Mouse (Mus musculus) forebrain, embryonic 10.5 days (tissue): ENCODE data around the gene Prkag1. TPM values are rescaled to one million over a fixed set of nuclear protein-coding genes. Genes with fewer than 3 reads are reported as not detected.

Experiments used
- DNase-seq: peaks from one replicate; pipeline ENCODE4 v3.0.0-alpha.2; 2017; ENCODE audit warnings: low spot score; ENCODE audit errors: extremely low spot score
- H3K27ac ChIP-seq: fragments of 300-500 bp; sonication (generic); 2 replicates; pipeline ENCODE4 v1.5.1; 2016; ENCODE audit warnings: mild to moderate bottlenecking
- H3K27me3 ChIP-seq: fragments of 300-500 bp; sonication (generic); 2 replicates; pipeline ENCODE4 v1.6.1; 2016; ENCODE audit warnings: mild to moderate bottlenecking; ENCODE audit not compliant: poor library complexity, severe bottlenecking
- H3K36me3 ChIP-seq: fragments of 300-500 bp; sonication (generic); replicated peaks from 2 replicates; pipeline ENCODE4 v1.6.1; 2016; ENCODE audit warnings: mild to moderate bottlenecking, moderate library complexity
- H3K4me1 ChIP-seq: fragments of 300-500 bp; sonication (generic); 2 replicates; pipeline ENCODE4 v1.6.1; 2016
- H3K4me3 ChIP-seq: fragments of 300-500 bp; sonication (generic); 2 replicates; pipeline ENCODE4 v1.5.1; 2016; ENCODE audit warnings: mild to moderate bottlenecking, moderate library complexity
- H3K9me3 ChIP-seq: fragments of 300-500 bp; sonication (generic); 2 replicates; pipeline ENCODE4 v1.6.1; 2016; ENCODE audit warnings: mild to moderate bottlenecking, moderate library complexity
- WGBS: fragments of 180-500 bp; shearing (Covaris S2); methylation state at CpG from one replicate; pipeline ENCODE4 v1.1.7; 2016; 5-methylcytosine and 5-hydroxymethylcytosine counted together
- polyA plus RNA-seq: library from polyadenylated mRNA; unstranded; fragments of >200 nt; fragmentation: Nextera tagmentation; extraction: Ambion mirVana; gene quantifications from 2 replicates; pipeline ENCODE4 v1.2.1, GENCODE M21; 2016

Gene Prkag1
- polyA plus RNA-seq, 1 experiment from 2014 or later, result 90.4 TPM

DNA sequence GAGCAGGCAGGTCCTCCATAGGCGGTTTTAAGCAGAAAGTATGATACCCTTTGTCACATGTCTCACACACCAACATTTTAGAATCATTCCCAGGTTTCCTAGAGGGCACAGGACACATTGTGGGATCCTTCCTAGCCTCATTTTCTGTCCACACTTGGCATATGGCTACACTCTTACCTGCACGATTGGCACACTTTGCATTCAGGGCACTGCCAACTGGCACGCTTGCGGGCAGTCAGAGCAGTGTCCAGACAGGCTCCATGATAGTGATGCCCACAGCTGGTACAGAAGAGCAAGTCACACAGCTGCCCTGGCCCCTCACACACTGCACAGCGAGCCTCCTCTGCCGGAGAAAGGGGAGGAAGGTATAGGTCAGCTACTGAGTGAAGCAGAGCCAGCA, 33.6 kb upstream of the Prkag1 start:
- Histone ChIP-seq H3K27ac (no peak overlapping the region), H3K9me3 (no peaks in the 10 kb centered on the region), H3K36me3 (peaks cover 82% of the 10 kb centered on the region), H3K4me1 (peaks cover 30% of the 10 kb centered on the region), H3K4me3 (no peak overlapping the region), H3K27me3 (no peaks in the 10 kb centered on the region)
- no peak for DNase-seq
- WGBS, result 95% methylated on average over 6 of the region's 6 CpGs

DNA sequence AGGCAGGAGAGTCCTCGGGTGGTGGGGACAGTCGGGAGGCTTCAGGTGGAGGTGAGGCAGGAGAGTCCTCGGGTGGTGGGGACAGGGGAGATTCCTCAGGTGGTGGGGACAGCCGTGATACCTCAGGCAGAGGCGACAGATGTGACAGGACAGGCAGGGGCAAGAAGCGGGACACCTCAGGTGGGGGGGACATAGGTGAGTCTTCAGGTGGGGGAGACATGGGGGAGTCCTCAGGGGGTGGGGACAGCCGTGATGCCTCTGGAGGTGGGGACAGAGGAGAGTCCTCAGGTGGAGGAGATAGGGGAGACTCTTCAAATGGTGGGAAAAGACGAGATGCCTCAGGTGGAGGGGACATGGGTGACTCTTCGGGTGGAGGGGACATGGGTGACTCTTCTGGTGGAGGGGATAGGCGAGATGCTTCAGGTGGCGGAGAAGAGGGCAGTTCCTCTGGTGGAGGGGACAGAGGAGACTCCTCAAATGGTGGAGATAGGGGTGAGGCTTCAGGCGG, 32.2 kb upstream of the Prkag1 start:
- 92% methylated on average over 12 of the region's 12 CpGs for WGBS
- H3K27me3 ChIP-seq, result no peaks in the 10 kb centered on the region
- DNase-seq, result no peak
- no peak overlapping the region for H3K27ac ChIP-seq
- H3K4me1 ChIP-seq, result peaks cover 15% of the 10 kb centered on the region
- no peaks in the 10 kb centered on the region for H3K9me3 ChIP-seq
- peaks cover 97% of the 10 kb centered on the region for H3K36me3 ChIP-seq
- H3K4me3 ChIP-seq, result no peak overlapping the region

DNA sequence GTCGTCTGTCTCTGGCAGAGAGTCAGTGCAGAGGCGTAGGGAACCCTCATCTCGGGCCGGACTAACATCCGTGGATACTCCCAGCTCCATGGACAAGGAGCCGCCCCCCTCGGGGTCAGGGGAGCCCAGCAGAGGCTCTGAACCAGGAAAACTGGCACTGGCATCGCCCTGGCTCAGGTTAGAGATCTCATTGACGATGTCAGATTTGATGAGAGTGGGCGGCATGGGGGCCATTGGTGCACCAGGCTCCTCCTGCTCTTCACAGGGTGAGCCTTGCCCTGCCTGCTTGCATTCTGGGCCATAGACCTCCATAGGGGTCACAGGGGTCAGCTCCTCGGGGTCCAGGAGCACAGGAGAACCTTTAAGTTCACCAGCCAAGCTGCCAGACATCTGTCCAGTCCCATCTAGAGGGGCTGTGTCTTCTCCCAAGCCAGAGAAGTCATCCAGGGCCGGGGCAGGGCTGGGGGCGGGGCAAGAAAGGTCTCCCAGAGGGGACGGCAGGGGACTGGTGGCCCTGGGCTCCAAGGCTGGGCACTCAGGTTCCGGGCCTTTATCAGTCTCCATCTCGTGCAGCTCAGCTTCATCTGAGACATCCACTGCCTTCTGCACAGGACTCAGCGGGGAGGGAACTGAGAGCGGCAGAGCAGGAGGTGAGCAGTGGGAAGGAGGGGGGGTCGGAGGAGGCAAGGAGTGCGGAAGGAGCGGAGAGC, 30.5 kb upstream of the Prkag1 start:
- Histone ChIP-seq H3K9me3 (no peaks in the 10 kb centered on the region), H3K4me1 (no peaks in the 10 kb centered on the region), H3K4me3 (no peak overlapping the region), H3K36me3 (peaks cover 100% of the 10 kb centered on the region), H3K27ac (no peak overlapping the region), H3K27me3 (no peaks in the 10 kb centered on the region)
- WGBS, result 89% methylated on average over 21 of the region's 21 CpGs
- no peak for DNase-seq

DNA sequence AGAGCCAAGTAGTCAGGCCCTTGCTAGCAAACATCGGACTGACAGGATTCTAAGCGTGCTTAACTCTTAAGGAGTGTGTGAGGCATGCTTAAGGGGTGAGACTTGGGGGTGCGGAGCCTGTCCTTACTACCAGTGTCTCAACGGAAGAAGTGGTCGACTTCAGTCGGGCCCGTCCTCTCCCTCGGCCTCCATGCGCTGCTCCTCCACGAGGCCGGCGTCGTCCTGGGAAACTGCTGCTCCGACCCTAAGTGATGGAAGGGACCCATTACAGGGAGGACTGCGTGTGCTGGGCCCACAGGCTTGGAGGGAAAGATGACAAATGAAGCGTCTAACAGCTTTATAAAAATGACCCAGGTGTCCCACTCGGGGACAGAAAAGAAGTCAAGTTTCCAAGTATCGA, 29.6 kb upstream of the Prkag1 start:
- Histone ChIP-seq H3K36me3 (peaks cover 100% of the 10 kb centered on the region), H3K4me3 (no peak overlapping the region), H3K27ac (no peak overlapping the region), H3K9me3 (no peaks in the 10 kb centered on the region), H3K27me3 (no peaks in the 10 kb centered on the region), H3K4me1 (no peaks in the 10 kb centered on the region)
- 96% methylated on average over 18 of the region's 18 CpGs for WGBS
- no peak for DNase-seq

DNA sequence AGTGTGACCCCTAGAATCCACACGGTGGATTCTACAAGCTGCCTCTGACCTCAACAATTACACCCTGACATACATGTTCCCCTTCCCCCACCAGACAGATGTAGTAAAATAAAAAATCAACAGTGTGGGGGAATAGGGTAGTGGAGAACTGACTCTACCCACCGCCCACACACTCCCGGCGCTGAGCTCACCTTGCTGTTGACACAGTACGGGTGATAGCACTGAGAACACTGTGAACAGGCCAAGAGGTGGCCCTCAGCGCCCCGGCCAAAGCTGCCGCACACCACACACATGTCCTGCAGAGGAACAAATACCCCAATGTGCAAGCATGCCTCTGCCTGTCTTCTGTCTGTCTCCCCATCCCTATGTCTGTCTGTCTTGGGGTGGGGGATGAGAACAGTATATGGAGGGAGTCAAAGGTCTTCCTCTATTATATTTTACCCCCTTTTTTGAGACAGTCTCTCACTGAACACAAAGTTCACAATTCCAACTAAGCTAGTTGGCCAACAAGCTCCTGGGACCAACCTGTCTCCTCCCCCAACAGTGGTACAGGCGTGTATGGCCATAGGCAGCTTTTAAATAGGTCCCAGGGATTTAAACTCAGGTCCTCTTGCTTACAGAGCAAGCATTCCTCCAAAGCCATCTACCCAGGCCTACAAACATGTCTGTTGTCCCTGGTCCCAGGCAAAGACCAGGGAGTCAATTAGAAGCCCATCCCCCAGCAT, 28.2 kb upstream of the Prkag1 start:
- DNase-seq, result no peak
- WGBS, result 86% methylated on average over 9 of the region's 9 CpGs

DNA sequence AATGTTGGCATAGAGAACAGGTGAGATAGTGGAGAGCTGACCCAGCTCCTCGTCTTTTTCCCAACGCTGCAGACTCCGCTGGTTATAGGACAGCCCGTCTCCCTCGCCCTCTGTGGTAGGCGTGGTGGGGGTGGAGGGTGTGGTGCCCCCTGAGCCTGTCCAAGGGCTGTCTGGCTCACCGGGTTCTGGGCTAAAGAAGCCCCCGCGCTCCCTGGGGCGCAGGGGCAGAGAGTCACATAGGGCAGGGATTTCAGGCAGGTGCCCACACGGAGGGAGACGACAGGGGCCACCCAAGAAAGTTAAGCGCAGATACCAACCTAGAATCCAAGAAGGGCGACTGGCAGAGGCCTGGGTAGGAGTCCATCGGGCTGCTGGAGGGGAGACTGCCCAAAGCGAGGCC, 22.9 kb upstream of the Prkag1 start:
- H3K36me3 ChIP-seq, result peaks cover 100% of the 10 kb centered on the region
- H3K27ac ChIP-seq, result no peak overlapping the region
- no peak overlapping the region for H3K4me3 ChIP-seq
- no peaks in the 10 kb centered on the region for H3K4me1 ChIP-seq
- 95% methylated on average over 16 of the region's 16 CpGs for WGBS
- no peaks in the 10 kb centered on the region for H3K27me3 ChIP-seq
- H3K9me3 ChIP-seq, result no peaks in the 10 kb centered on the region
- DNase-seq, result no peak

More for the DNA sequence above, 28.2 kb upstream of the Prkag1 start:
- peaks cover 100% of the 10 kb centered on the region for H3K36me3 ChIP-seq
- no peaks in the 10 kb centered on the region for H3K27me3 ChIP-seq
- no peaks in the 10 kb centered on the region for H3K4me1 ChIP-seq
- no peaks in the 10 kb centered on the region for H3K9me3 ChIP-seq
- H3K27ac ChIP-seq, result no peak overlapping the region
- no peak overlapping the region for H3K4me3 ChIP-seq

DNA sequence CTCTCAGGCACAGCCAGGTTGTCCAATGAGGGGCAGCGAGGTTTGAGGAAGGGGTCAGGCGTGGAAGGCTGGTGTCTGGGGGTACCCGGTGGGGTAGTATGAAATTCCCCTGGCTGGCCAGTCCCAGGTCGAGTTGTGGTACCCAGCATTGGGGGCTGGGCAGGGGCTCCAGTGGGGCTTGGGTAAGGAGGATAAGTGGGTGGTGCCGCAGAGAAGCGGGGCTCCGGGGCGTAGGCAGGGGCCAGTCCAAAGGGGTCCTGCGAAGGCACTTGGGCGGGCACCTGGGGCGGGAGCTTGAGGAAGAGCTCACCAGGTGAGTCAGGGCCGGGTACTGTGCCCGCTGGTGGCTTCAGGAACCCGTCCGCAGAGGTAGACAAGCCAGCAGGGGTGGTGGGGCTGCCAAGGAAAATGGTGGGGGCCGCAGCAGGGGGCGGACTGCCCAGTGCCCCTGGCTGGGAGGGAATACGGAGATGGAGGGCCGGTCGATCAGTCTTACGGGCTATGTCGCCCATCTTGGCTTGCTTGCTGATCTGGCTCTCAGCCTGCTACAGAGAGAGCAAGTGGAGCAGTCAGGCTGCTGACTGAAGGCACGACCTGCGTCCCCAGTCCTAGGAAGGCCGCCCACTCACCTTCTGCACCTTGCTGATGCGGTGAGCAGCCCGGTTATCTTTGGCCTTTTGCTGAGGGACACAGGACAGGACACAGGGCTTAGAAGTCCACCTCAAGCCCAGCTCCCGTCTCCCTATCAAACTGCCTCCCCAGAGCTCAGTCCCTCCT, 22.0 kb upstream of the Prkag1 start:
- DNase-seq, result no peak
- Histone ChIP-seq H3K4me1 (no peaks in the 10 kb centered on the region), H3K27me3 (no peaks in the 10 kb centered on the region), H3K4me3 (no peak overlapping the region; the same call in 1 of the 2 replicates), H3K9me3 (no peaks in the 10 kb centered on the region), H3K27ac (no peak overlapping the region), H3K36me3 (peaks cover 100% of the 10 kb centered on the region)
- 94% methylated on average over 28 of the region's 28 CpGs for WGBS

DNA sequence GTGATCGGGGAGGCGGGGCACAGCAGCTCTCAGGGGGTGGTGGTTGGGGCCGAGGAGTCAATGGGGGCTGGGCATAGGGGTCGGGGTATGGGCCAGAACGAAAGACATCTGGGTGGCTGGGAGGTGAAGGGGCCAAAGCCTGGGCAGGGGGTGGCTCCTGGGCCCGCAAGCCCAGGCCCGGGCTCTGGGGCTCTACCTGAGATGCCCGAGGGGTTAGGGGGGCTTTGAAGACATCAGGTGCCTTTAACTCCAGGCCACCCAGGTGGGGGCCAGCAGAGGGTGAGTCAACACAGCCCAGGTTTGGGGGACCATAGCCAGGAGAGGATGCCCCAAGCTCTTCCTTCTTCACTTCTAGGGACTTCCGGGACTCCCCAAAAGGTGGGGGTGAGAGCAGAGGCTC, 21.4 kb upstream of the Prkag1 start:
- H3K4me1 ChIP-seq, result no peaks in the 10 kb centered on the region
- H3K27me3 ChIP-seq, result no peaks in the 10 kb centered on the region
- H3K27ac ChIP-seq, result no peak overlapping the region
- peaks cover 100% of the 10 kb centered on the region for H3K36me3 ChIP-seq
- no peaks in the 10 kb centered on the region for H3K9me3 ChIP-seq
- H3K4me3 ChIP-seq, result no peak overlapping the region
- WGBS, result 96% methylated on average over 9 of the region's 9 CpGs
- no peak for DNase-seq

DNA sequence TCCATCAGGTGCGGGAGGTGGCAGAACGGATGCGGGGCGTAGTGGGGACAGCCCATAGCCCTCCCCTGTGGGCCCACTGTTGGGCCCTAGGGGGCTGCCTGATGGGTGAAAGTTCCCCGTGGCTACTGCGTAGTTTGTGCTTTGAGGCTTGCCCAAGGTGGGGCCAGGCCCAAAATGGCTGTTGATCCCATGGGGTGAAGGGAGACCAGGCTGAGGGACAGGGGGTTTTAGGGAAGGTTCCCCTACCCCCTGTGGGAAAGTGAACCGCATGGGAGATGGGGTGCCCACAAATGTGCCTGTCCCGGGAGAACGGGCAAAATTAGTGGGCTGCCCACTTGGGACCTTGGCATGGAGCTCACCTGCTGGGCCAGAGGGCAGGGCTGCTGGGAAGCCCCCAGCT, 20.8 kb upstream of the Prkag1 start:
- Histone ChIP-seq H3K4me1 (no peaks in the 10 kb centered on the region), H3K4me3 (no peak overlapping the region), H3K9me3 (no peaks in the 10 kb centered on the region), H3K36me3 (peaks cover 100% of the 10 kb centered on the region), H3K27me3 (no peaks in the 10 kb centered on the region), H3K27ac (no peak overlapping the region)
- 98% methylated on average over 9 of the region's 9 CpGs for WGBS
- DNase-seq, result no peak

DNA sequence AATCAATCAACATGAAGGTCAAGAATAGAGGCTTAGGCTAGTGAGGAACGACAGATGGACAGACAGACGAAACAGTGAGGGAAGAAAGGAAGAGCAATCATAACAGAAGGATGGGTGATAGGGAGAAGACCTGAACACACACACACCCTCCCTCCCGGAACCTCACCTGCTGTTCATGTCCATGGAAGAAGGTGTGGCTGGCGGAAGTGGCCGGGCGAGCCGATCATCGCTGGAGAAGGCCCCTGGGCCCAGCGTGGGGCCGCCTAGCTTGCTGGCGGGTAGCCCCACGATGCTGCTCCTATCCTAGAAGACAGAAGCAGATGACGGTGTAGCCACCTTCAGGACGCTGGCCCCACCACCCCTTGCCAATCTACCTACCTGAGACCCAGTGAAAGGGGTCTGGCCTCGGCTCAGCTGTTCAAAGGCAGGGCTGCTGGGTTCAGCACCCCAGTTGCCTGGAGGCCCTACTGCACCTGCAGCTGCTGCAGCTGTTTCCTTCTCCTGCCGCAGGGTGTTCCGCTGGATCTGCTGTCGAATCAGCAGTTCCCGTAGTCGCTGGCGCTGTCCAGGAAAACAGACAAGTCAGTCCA, 20.0 kb upstream of the Prkag1 start:
- DNase-seq, result no peak

DNA sequence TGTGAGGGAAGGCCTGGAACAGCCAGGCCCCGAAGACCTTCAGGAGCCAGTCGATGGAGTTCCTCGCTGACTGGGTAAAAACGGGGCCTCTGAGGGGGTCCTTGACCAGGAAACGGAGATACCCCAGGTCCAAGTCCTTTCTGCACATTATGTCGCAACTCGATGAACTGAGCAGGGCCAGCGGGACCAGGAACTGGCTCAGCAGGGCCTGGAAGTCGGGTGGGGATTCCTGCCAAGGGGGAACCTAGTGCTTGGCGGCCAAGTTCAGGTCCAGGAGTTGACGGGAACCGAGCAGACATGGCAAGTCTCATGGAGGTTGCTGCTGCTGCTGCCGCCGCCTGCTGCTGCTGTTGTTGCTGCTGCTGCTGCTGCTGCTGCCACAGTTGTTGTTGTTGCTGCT, 19.3 kb upstream of the Prkag1 start:
- no peak overlapping the region for H3K4me3 ChIP-seq
- no peaks in the 10 kb centered on the region for H3K9me3 ChIP-seq
- no peak overlapping the region for H3K27ac ChIP-seq
- no peak for DNase-seq
- H3K36me3 ChIP-seq, result peaks cover 100% of the 10 kb centered on the region
- no peaks in the 10 kb centered on the region for H3K4me1 ChIP-seq
- no peaks in the 10 kb centered on the region for H3K27me3 ChIP-seq
- 95% methylated on average over 14 of the region's 14 CpGs for WGBS

More for the DNA sequence above, 20.0 kb upstream of the Prkag1 start:
- Histone ChIP-seq H3K4me3 (no peak overlapping the region), H3K27me3 (no peaks in the 10 kb centered on the region), H3K4me1 (no peaks in the 10 kb centered on the region), H3K9me3 (no peaks in the 10 kb centered on the region), H3K27ac (no peak overlapping the region), H3K36me3 (peaks cover 100% of the 10 kb centered on the region)
- 93% methylated on average over 21 of the region's 21 CpGs for WGBS

DNA sequence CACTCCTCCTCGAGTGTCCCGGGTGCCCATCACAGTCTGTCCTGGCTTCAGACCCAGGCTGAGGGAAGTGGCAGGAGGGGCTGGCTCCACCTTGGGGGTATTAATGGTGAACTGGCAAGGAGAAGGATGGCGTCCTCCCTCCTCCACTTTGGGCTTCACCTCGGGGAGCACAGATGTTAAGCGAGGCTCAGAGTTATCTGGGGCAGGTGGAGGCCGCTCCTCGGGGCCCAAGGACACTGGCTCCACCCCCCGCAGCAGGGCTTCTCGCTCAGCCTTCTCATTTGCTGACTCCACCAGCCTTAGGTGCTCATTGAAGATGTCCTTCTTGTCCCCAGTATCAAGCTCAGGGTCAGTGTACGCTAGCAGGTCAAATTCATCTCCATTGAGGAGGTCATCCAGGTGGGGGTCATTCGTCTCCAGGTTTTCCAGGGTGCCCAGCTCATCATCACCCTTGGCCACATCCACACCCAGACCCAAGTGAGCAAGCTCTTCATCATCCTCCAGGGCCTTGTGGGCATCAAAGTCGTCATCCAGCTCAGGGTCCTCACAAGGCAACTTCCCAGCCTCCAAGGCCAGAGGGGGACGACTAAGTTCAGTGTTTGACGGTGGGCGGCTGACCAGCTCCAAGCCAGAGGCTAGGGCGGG, 18.8 kb upstream of the Prkag1 start:
- DNase-seq, result no peak
- H3K27me3 ChIP-seq, result no peaks in the 10 kb centered on the region
- H3K4me1 ChIP-seq, result no peaks in the 10 kb centered on the region
- H3K27ac ChIP-seq, result no peak overlapping the region
- no peak overlapping the region for H3K4me3 ChIP-seq
- H3K36me3 ChIP-seq, result peaks cover 100% of the 10 kb centered on the region
- WGBS, result 90% methylated on average over 16 of the region's 16 CpGs
- no peaks in the 10 kb centered on the region for H3K9me3 ChIP-seq
